ENCODE assay signal across 9 mouse cellular contexts in genomic region chr14:13917630-13918029, GRCm38 (mm10). TPM values are rescaled to one million over a fixed set of nuclear protein-coding genes. Genes with fewer than 3 reads are reported as not detected.
DNase-seq lines count a peak whose midpoint lies in the region; TF ChIP-seq lines count a peak whose summit lies in the region.
"Had no signal": no experiment of that assay in that cellular context is flagged by ENCODE, and none has a peak within 500 bp of the region (broad histone marks: within the 10 kb centered on the region; RNA-seq: fewer than 3 reads in every experiment).

No protein-coding gene starts in this region.

- peak; percentile 44 for DNase-seq in gastrocnemius, adult 18-20 months (ENCODE audit: low spot score)
- DNase-seq in gastrocnemius, postnatal 25 days: no peak
- peak; percentile 81 for DNase-seq in NIH3T3 (ENCODE audit: low read depth)
- peak; percentile 84 to 89 for DNase-seq in cerebellum, postnatal 10 days
- DNase-seq in gastrocnemius, postnatal 14 days: peak; percentile 27
- peak; percentile 63 for DNase-seq in kidney, postnatal 14 days
- DNase-seq in lung, adult 2 months: peak; percentile 9
- DNase-seq in retina, embryonic 14.5 days (ENCODE audit: low spot score): peak; percentile 95
- DNase-seq: liver, embryonic 13.5 days had no signal

- TF ChIP-seq POLR2A in lung, adult 2 months (IDR thresholded peaks at IDR 0.05; ENCODE audit: borderline replicate concordance, extremely low read depth, low read depth, low read length): no peak

- no peak overlapping the region for H3K4me3 ChIP-seq in lung, adult 2 months (replicated peaks; ENCODE audit: extremely low read depth, low read depth, low read length)
- H3K4me3 ChIP-seq: liver, embryonic 13.5 days had no signal

- intact Hi-C loops in gastrocnemius, postnatal 14 days (cut with DNase I; ENCODE audit: low total_unique reads): loop anchor here (5.0 kb wide), 1 partner anchor 560 kb away; no protein-coding TSS in a partner anchor

- H3K4me1 ChIP-seq in lung, adult 2 months (ENCODE audit: control insufficient read depth, insufficient read depth, low read length): no peaks in the 10 kb centered on the region
- H3K4me1 ChIP-seq: liver, embryonic 13.5 days had no signal

- WGBS in lung, adult 2 months: 33% methylated on average over 3 of the region's 3 CpGs

- peak; percentile 35; the same call in 1 of the 2 replicates for TF ChIP-seq CTCF in lung, adult 2 months (IDR thresholded peaks at IDR 0.05; ENCODE audit: insufficient read depth, low read length)

RNA-seq across cellular contexts. Expression of gene Gm281, which starts 3.4 kb away (rescaled TPM):
- total RNA-seq in gastrocnemius, adult 18-20 months (2021): not detected
- not detected for total RNA-seq in gastrocnemius, postnatal 25 days (2021)
- not detected for total RNA-seq in gastrocnemius, postnatal 14 days (2021)
- polyA plus RNA-seq in lung, adult 2 months (2012; rRNA removed): 1.8 and 2.1 TPM in 2 replicates
- polyA plus RNA-seq: liver, embryonic 13.5 days had no signal

RNA-seq across cellular contexts. Expression of gene Atxn7, which starts 43.6 kb away (rescaled TPM):
- 10 to 100 TPM; 20.4 to 23.3 TPM for total RNA-seq in gastrocnemius, adult 18-20 months (2021)
- 10 to 100 TPM; 14.0 to 17.0 TPM for total RNA-seq in gastrocnemius, postnatal 25 days (2021)
- 10 to 100 TPM; 10.0 to 12.1 TPM for total RNA-seq in gastrocnemius, postnatal 14 days (2021)
- polyA plus RNA-seq in lung, adult 2 months (2012; rRNA removed): 33.4 and 39.4 TPM in 2 replicates

RNA-seq across cellular contexts. Expression of gene Thoc7, which starts 44.0 kb away (rescaled TPM):
- total RNA-seq in gastrocnemius, adult 18-20 months (2021): 100 to 1,000 TPM; 120 to 140 TPM
- total RNA-seq in gastrocnemius, postnatal 25 days (2021): 100 to 1,000 TPM; 119 to 124 TPM
- 100 to 1,000 TPM; 120 to 124 TPM for total RNA-seq in gastrocnemius, postnatal 14 days (2021)
- polyA plus RNA-seq in lung, adult 2 months (2012; rRNA removed): 9.2 and 13.3 TPM in 2 replicates
